Mouse (Mus musculus): ENCODE data around the gene Sorcs2.

GRCm38 (mm10) chr5:36178785-36179184 is 219.2 kb downstream of the Sorcs2 start:
- TF ChIP-seq POLR2A (IDR thresholded peaks at IDR 0.05; ENCODE audit: low read depth, low read length) (no peak), CTCF (IDR thresholded peaks at IDR 0.05; ENCODE audit: extremely low read depth, insufficient read depth, insufficient read length, insufficient replicate concordance) (no peak)

All from spleen, adult 2 months (tissue).